10 mouse cellular contexts compared by ENCODE assay signal in genomic region chr5:120565171-120565905, GRCm38 (mm10). TPM values are rescaled to one million over a fixed set of nuclear protein-coding genes. Genes with fewer than 3 reads are reported as not detected.
DNase-seq lines count a peak whose midpoint lies in the region; ATAC-seq and TF ChIP-seq lines count a peak whose summit lies in the region.
"Had no signal": no experiment of that assay in that cellular context is flagged by ENCODE, and none has a peak within 500 bp of the region (broad histone marks: within the 10 kb centered on the region; RNA-seq: fewer than 3 reads in every experiment).

No protein-coding gene starts in this region.

- H3K9ac ChIP-seq in forebrain, embryonic 13.5 days, result peak overlapping the region; percentile 43; the same call in 1 of the 2 replicates
- H3K9ac ChIP-seq in kidney, embryonic 16.5 days (replicated peaks; ENCODE audit: low read length), result no peak overlapping the region
- H3K9ac ChIP-seq in neural tube, embryonic 12.5 days, result peak overlapping the region; percentile 38; the same call in 1 of the 2 replicates

- H3K9me3 ChIP-seq in forebrain, embryonic 13.5 days (replicated peaks), result no peaks in the 10 kb centered on the region
- no peaks in the 10 kb centered on the region for H3K9me3 ChIP-seq in kidney, embryonic 16.5 days (ENCODE audit: low read length)
- H3K9me3 ChIP-seq in neural tube, embryonic 12.5 days, result no peaks in the 10 kb centered on the region

- no peak for TF ChIP-seq CTCF in kidney, adult 2 months (conservative IDR thresholded peaks at IDR 0.05; ENCODE audit: insufficient read depth, insufficient read length, low read depth, low read length)

- 34% methylated on average over 15 of the region's 15 CpGs for WGBS in kidney, adult 2 months
- WGBS in forebrain, embryonic 13.5 days, result 19% methylated on average over 15 of the region's 15 CpGs
- 37% methylated on average over 14 of the region's 15 CpGs for WGBS in kidney, embryonic 16.5 days
- WGBS in neural tube, embryonic 12.5 days, result 32% methylated on average over 15 of the region's 15 CpGs

- no peak for TF ChIP-seq POLR2A in kidney, adult 2 months (IDR thresholded peaks at IDR 0.05; ENCODE audit: low read depth, low read length)

- ATAC-seq in forebrain, embryonic 13.5 days, result no peak
- ATAC-seq in kidney, embryonic 16.5 days (ENCODE audit: low FRiP score, low TSS enrichment), result no peak
- no peak for ATAC-seq in neural tube, embryonic 12.5 days (ENCODE audit: low FRiP score, low read depth)
- no peak for ATAC-seq in erythroblast, adult 5-6 weeks (replicated peaks; ENCODE audit: low FRiP score, poor library complexity, severe bottlenecking)
- ATAC-seq: inflammation-experienced regulatory T-cells, adult 6 months had no signal

- H3K4me1 ChIP-seq in kidney, adult 2 months (ENCODE audit: control insufficient read depth, insufficient read depth, low read length), result peaks cover 68% of the 10 kb centered on the region
- H3K4me1 ChIP-seq in forebrain, embryonic 13.5 days, result peaks cover 85% of the 10 kb centered on the region
- H3K4me1 ChIP-seq in kidney, embryonic 16.5 days (ENCODE audit: insufficient read depth, low read length), result peaks cover 92% of the 10 kb centered on the region
- H3K4me1 ChIP-seq in neural tube, embryonic 12.5 days, result peaks cover 85% of the 10 kb centered on the region

- peak overlapping the region; percentile 66 for H3K27ac ChIP-seq in kidney, adult 2 months (ENCODE audit: insufficient read depth, low read depth, low read length)
- H3K27ac ChIP-seq in forebrain, embryonic 13.5 days, result peak overlapping the region; percentile 97
- peak overlapping the region; percentile 76 for H3K27ac ChIP-seq in kidney, embryonic 16.5 days (ENCODE audit: low read length)
- peak overlapping the region; percentile 86 for H3K27ac ChIP-seq in neural tube, embryonic 12.5 days

- H3K4me3 ChIP-seq in kidney, adult 2 months (ENCODE audit: insufficient read depth, low read depth, low read length), result no peak overlapping the region
- no peak overlapping the region for H3K4me3 ChIP-seq in forebrain, embryonic 13.5 days
- no peak overlapping the region for H3K4me3 ChIP-seq in kidney, embryonic 16.5 days (ENCODE audit: low read length)
- no peak overlapping the region for H3K4me3 ChIP-seq in neural tube, embryonic 12.5 days

- H3K4me2 ChIP-seq in forebrain, embryonic 13.5 days, result peak overlapping the region; percentile 38
- H3K4me2 ChIP-seq in kidney, embryonic 16.5 days (replicated peaks; ENCODE audit: low read depth, low read length), result no peak overlapping the region
- H3K4me2 ChIP-seq in neural tube, embryonic 12.5 days (replicated peaks), result peak overlapping the region; percentile 40

- no peaks in the 10 kb centered on the region for H3K27me3 ChIP-seq in kidney, adult 2 months (replicated peaks; ENCODE audit: control insufficient read depth, insufficient read depth, low read length)
- no peaks in the 10 kb centered on the region for H3K27me3 ChIP-seq in forebrain, embryonic 13.5 days
- H3K27me3 ChIP-seq in kidney, embryonic 16.5 days (ENCODE audit: insufficient read depth, low read length), result no peaks in the 10 kb centered on the region
- no peaks in the 10 kb centered on the region for H3K27me3 ChIP-seq in neural tube, embryonic 12.5 days (replicated peaks)
- H3K27me3 ChIP-seq: Patski had no signal

- DNase-seq in kidney, adult 2 months, result peak; percentile 65
- DNase-seq in kidney, postnatal 10 days, result no peak
- DNase-seq in spleen, postnatal 4 days (ENCODE audit: low spot score in 2 of 2), result no peak
- no peak for DNase-seq in layer of hippocampus, adult 9-10 months (ENCODE audit: low spot score)

- no peaks in the 10 kb centered on the region for H3K36me3 ChIP-seq in kidney, adult 2 months (ENCODE audit: control insufficient read depth, insufficient read depth, low read length)
- no peaks in the 10 kb centered on the region for H3K36me3 ChIP-seq in forebrain, embryonic 13.5 days (ENCODE audit: poor library complexity, severe bottlenecking)
- no peaks in the 10 kb centered on the region for H3K36me3 ChIP-seq in kidney, embryonic 16.5 days (ENCODE audit: insufficient read depth, low read length)
- H3K36me3 ChIP-seq in neural tube, embryonic 12.5 days, result no peaks in the 10 kb centered on the region

RNA-seq across cellular contexts. Expression of gene Tpcn1, which starts 23.1 kb away (rescaled TPM):
- polyA plus RNA-seq in kidney, adult 2 months (2012; rRNA removed), result 200 and 216 TPM in 2 replicates
- 14.8 and 15.8 TPM in 2 replicates for polyA plus RNA-seq in forebrain, embryonic 13.5 days (2015; fragmentation: Nextera tagmentation; extraction: Ambion mirVana)
- 30.6 and 34.1 TPM in 2 replicates for polyA plus RNA-seq in kidney, embryonic 16.5 days (2015; fragmentation: Nextera tagmentation; extraction: Ambion mirVana)
- 19.4 and 21.7 TPM in 2 replicates for polyA plus RNA-seq in neural tube, embryonic 12.5 days (2016; fragmentation: Nextera tagmentation; extraction: Ambion mirVana)
- total RNA-seq in erythroblast, adult 5-6 weeks (2015; ENCODE audit: low replicate concordance), result 199 and 213 TPM in 2 replicates
- 147 and 161 TPM in 2 replicates for total RNA-seq in erythroblast, adult 5-6 weeks (2017; ENCODE audit: low replicate concordance)

RNA-seq across cellular contexts. Expression of gene Iqcd, which starts 23.5 kb away (rescaled TPM):
- polyA plus RNA-seq in kidney, adult 2 months (2012; rRNA removed), result 2.1 and 2.5 TPM in 2 replicates
- 1.1 and 2.3 TPM in 2 replicates for polyA plus RNA-seq in forebrain, embryonic 13.5 days (2015; fragmentation: Nextera tagmentation; extraction: Ambion mirVana)
- polyA plus RNA-seq in kidney, embryonic 16.5 days (2015; fragmentation: Nextera tagmentation; extraction: Ambion mirVana), result 1.5 TPM in 2 replicates
- 0.70 and 0.93 TPM in 2 replicates for polyA plus RNA-seq in neural tube, embryonic 12.5 days (2016; fragmentation: Nextera tagmentation; extraction: Ambion mirVana)
- 3.8 and 10.4 TPM in 2 replicates for total RNA-seq in erythroblast, adult 5-6 weeks (2015; ENCODE audit: low replicate concordance)
- total RNA-seq in erythroblast, adult 5-6 weeks (2017; ENCODE audit: low replicate concordance), result 15.2 and 21.7 TPM in 2 replicates

RNA-seq across cellular contexts. Expression of gene Rita1, which starts 47.1 kb away (rescaled TPM):
- polyA plus RNA-seq in kidney, adult 2 months (2012; rRNA removed), result 25.2 and 32.1 TPM in 2 replicates
- 19.0 TPM in 2 replicates for polyA plus RNA-seq in forebrain, embryonic 13.5 days (2015; fragmentation: Nextera tagmentation; extraction: Ambion mirVana)
- polyA plus RNA-seq in kidney, embryonic 16.5 days (2015; fragmentation: Nextera tagmentation; extraction: Ambion mirVana), result 18.0 and 18.4 TPM in 2 replicates
- 19.1 and 20.1 TPM in 2 replicates for polyA plus RNA-seq in neural tube, embryonic 12.5 days (2016; fragmentation: Nextera tagmentation; extraction: Ambion mirVana)
- 2.7 and 3.8 TPM in 2 replicates for total RNA-seq in erythroblast, adult 5-6 weeks (2015; ENCODE audit: low replicate concordance)
- 0.84 TPM in 1 of 2 replicates, not detected in the other for total RNA-seq in erythroblast, adult 5-6 weeks (2017; ENCODE audit: low replicate concordance)

RNA-seq across cellular contexts. Expression of gene Ddx54, which starts 47.2 kb away (rescaled TPM):
- 29.3 and 31.6 TPM in 2 replicates for polyA plus RNA-seq in kidney, adult 2 months (2012; rRNA removed)
- polyA plus RNA-seq in forebrain, embryonic 13.5 days (2015; fragmentation: Nextera tagmentation; extraction: Ambion mirVana), result 45.3 and 48.0 TPM in 2 replicates
- 53.7 and 54.8 TPM in 2 replicates for polyA plus RNA-seq in kidney, embryonic 16.5 days (2015; fragmentation: Nextera tagmentation; extraction: Ambion mirVana)
- 57.8 and 58.3 TPM in 2 replicates for polyA plus RNA-seq in neural tube, embryonic 12.5 days (2016; fragmentation: Nextera tagmentation; extraction: Ambion mirVana)
- total RNA-seq in erythroblast, adult 5-6 weeks (2015; ENCODE audit: low replicate concordance), result 1.7 and 1.9 TPM in 2 replicates
- 5.2 and 6.0 TPM in 2 replicates for total RNA-seq in erythroblast, adult 5-6 weeks (2017; ENCODE audit: low replicate concordance)

RNA-seq across cellular contexts. Expression of gene Slc8b1, which starts 54.4 kb away (rescaled TPM):
- 23.0 and 25.8 TPM in 2 replicates for polyA plus RNA-seq in kidney, adult 2 months (2012; rRNA removed)
- 2.1 and 2.5 TPM in 2 replicates for polyA plus RNA-seq in forebrain, embryonic 13.5 days (2015; fragmentation: Nextera tagmentation; extraction: Ambion mirVana)
- 10.1 and 14.2 TPM in 2 replicates for polyA plus RNA-seq in kidney, embryonic 16.5 days (2015; fragmentation: Nextera tagmentation; extraction: Ambion mirVana)
- 5.6 and 6.9 TPM in 2 replicates for polyA plus RNA-seq in neural tube, embryonic 12.5 days (2016; fragmentation: Nextera tagmentation; extraction: Ambion mirVana)
- total RNA-seq in erythroblast, adult 5-6 weeks (2015; ENCODE audit: low replicate concordance), result 14.2 and 17.1 TPM in 2 replicates
- 6.1 and 8.4 TPM in 2 replicates for total RNA-seq in erythroblast, adult 5-6 weeks (2017; ENCODE audit: low replicate concordance)
